Mouse (Mus musculus): Measurements from ENCODE around the gene Rsrc1. TPM values are rescaled to one million over a fixed set of nuclear protein-coding genes. Genes with fewer than 3 reads are reported as not detected.

Rsrc1 gene
- total and polyA plus RNA-seq, 2 experiments from 2014 or later: 13.1 to 15.0 TPM

GRCm38 (mm10) chr3:67340921-67341320 lies 359.7 kb downstream of the Rsrc1 start:
- no peaks in the 10 kb centered on the region for H3K4me1 ChIP-seq (ENCODE audit: control insufficient read depth, insufficient read depth)
- no peaks in the 10 kb centered on the region for H3K36me3 ChIP-seq (replicated peaks; ENCODE audit: control insufficient read depth, insufficient read depth, low read length)
- ATAC-seq (ENCODE audit: insufficient read depth, low read depth): no peak
- no peak for TF ChIP-seq EP300 (IDR thresholded peaks at IDR 0.05; ENCODE audit: low read depth)
- TF ChIP-seq CTCF (IDR thresholded peaks at IDR 0.05; ENCODE audit: low read depth): no peak
- 75% methylated on average over 7 of the region's 7 CpGs for WGBS
- no peak overlapping the region for H3K27ac ChIP-seq (ENCODE audit: low read depth)
- H3K9ac ChIP-seq (replicated peaks; ENCODE audit: low read depth, low read length): no peak overlapping the region
- H3K9me3 ChIP-seq (replicated peaks; ENCODE audit: control insufficient read depth, low read length): no peaks in the 10 kb centered on the region
- no peak overlapping the region for H3K4me2 ChIP-seq (ENCODE audit: low read depth, low read length)
- DNase-seq (ENCODE audit: low spot score): no peak
- no peak overlapping the region for H3K4me3 ChIP-seq (ENCODE audit: low read depth, low read length)
- no peaks in the 10 kb centered on the region for H3K27me3 ChIP-seq (ENCODE audit: control insufficient read depth, insufficient read depth, low read length)

- Histone ChIP-seq H3K9me3 (replicated peaks; ENCODE audit: control insufficient read depth, low read length) (no peaks in the 10 kb centered on the region), H3K4me3 (ENCODE audit: low read depth, low read length) (no peak overlapping the region), H3K27me3 (ENCODE audit: control insufficient read depth, insufficient read depth, low read length) (no peaks in the 10 kb centered on the region), H3K36me3 (replicated peaks; ENCODE audit: control insufficient read depth, insufficient read depth, low read length) (no peaks in the 10 kb centered on the region), H3K9ac (replicated peaks; ENCODE audit: low read depth, low read length) (no peak overlapping the region), H3K27ac (ENCODE audit: low read depth) (no peak overlapping the region), H3K4me1 (ENCODE audit: control insufficient read depth, insufficient read depth) (no peaks in the 10 kb centered on the region), H3K4me2 (ENCODE audit: low read depth, low read length) (no peak overlapping the region)
- DNase-seq (ENCODE audit: low spot score) (no peak), ATAC-seq (ENCODE audit: insufficient read depth, low read depth) (no peak)
- TF ChIP-seq EP300 (IDR thresholded peaks at IDR 0.05; ENCODE audit: low read depth) (no peak), CTCF (IDR thresholded peaks at IDR 0.05; ENCODE audit: low read depth) (peak; percentile 36)
- 60% methylated on average over 5 of the region's 5 CpGs for WGBS
Observed at GRCm38 (mm10) chr3:67343004-67343662, 361.9 kb downstream of the Rsrc1 start.

GRCm38 (mm10) chr3:67344599-67344998 lies 363.4 kb downstream of the Rsrc1 start:
- 6% methylated on average over 2 of the region's 2 CpGs for whole genome bisulfite sequencing
- no peak overlapping the region for H3K9ac ChIP-seq (replicated peaks; ENCODE audit: low read depth, low read length)
- no peaks in the 10 kb centered on the region for H3K9me3 ChIP-seq (replicated peaks; ENCODE audit: control insufficient read depth, low read length)
- TF ChIP-seq EP300 (IDR thresholded peaks at IDR 0.05; ENCODE audit: low read depth) (no peak), CTCF (IDR thresholded peaks at IDR 0.05; ENCODE audit: low read depth) (peak; percentile 88)
- DNase-seq (ENCODE audit: low spot score) (peak; percentile 18), ATAC-seq (ENCODE audit: insufficient read depth, low read depth) (no peak)
- H3K27ac ChIP-seq (ENCODE audit: low read depth): no peak overlapping the region
- no peak overlapping the region for H3K4me2 ChIP-seq (ENCODE audit: low read depth, low read length)
- H3K4me3 ChIP-seq (ENCODE audit: low read depth, low read length): no peak overlapping the region
- H3K36me3 ChIP-seq (replicated peaks; ENCODE audit: control insufficient read depth, insufficient read depth, low read length): no peaks in the 10 kb centered on the region
- H3K27me3 ChIP-seq (ENCODE audit: control insufficient read depth, insufficient read depth, low read length): no peaks in the 10 kb centered on the region
- no peaks in the 10 kb centered on the region for H3K4me1 ChIP-seq (ENCODE audit: control insufficient read depth, insufficient read depth)

GRCm38 (mm10) chr3:67346674-67347073 lies 365.5 kb downstream of the Rsrc1 start:
- Histone ChIP-seq H3K4me2 (ENCODE audit: low read depth, low read length) (no peak overlapping the region), H3K4me1 (ENCODE audit: control insufficient read depth, insufficient read depth) (no peaks in the 10 kb centered on the region), H3K27me3 (ENCODE audit: control insufficient read depth, insufficient read depth, low read length) (no peaks in the 10 kb centered on the region), H3K36me3 (replicated peaks; ENCODE audit: control insufficient read depth, insufficient read depth, low read length) (no peaks in the 10 kb centered on the region), H3K4me3 (ENCODE audit: low read depth, low read length) (no peak overlapping the region), H3K9ac (replicated peaks; ENCODE audit: low read depth, low read length) (no peak overlapping the region), H3K9me3 (replicated peaks; ENCODE audit: control insufficient read depth, low read length) (no peaks in the 10 kb centered on the region), H3K27ac (ENCODE audit: low read depth) (no peak overlapping the region)
- TF ChIP-seq CTCF (IDR thresholded peaks at IDR 0.05; ENCODE audit: low read depth) (no peak), EP300 (IDR thresholded peaks at IDR 0.05; ENCODE audit: low read depth) (no peak)
- 72% methylated on average over 2 of the region's 2 CpGs for WGBS
- ATAC-seq (ENCODE audit: insufficient read depth, low read depth) (no peak), DNase-seq (ENCODE audit: low spot score) (no peak)

GRCm38 (mm10) chr3:67351406-67352127 lies 370.4 kb downstream of the Rsrc1 start:
- DNase-seq (ENCODE audit: low spot score): no peak
- 66% methylated on average over 12 of the region's 12 CpGs for WGBS
- H3K9ac ChIP-seq (replicated peaks; ENCODE audit: low read depth, low read length): no peak overlapping the region
- no peak for ATAC-seq (ENCODE audit: insufficient read depth, low read depth)
- no peak overlapping the region for H3K4me2 ChIP-seq (ENCODE audit: low read depth, low read length)
- no peaks in the 10 kb centered on the region for H3K27me3 ChIP-seq (ENCODE audit: control insufficient read depth, insufficient read depth, low read length)
- H3K27ac ChIP-seq (ENCODE audit: low read depth): no peak overlapping the region
- no peak for TF ChIP-seq EP300 (IDR thresholded peaks at IDR 0.05; ENCODE audit: low read depth)
- TF ChIP-seq CTCF (IDR thresholded peaks at IDR 0.05; ENCODE audit: low read depth): no peak
- no peak overlapping the region for H3K4me3 ChIP-seq (ENCODE audit: low read depth, low read length)
- H3K36me3 ChIP-seq (replicated peaks; ENCODE audit: control insufficient read depth, insufficient read depth, low read length): no peaks in the 10 kb centered on the region
- no peaks in the 10 kb centered on the region for H3K9me3 ChIP-seq (replicated peaks; ENCODE audit: control insufficient read depth, low read length)
- no peaks in the 10 kb centered on the region for H3K4me1 ChIP-seq (ENCODE audit: control insufficient read depth, insufficient read depth)

Measured in heart, postnatal 0 days (tissue).